Mouse (Mus musculus): Measurements from ENCODE around the gene Fam72a. TPM values are rescaled to one million over a fixed set of nuclear protein-coding genes. Genes with fewer than 3 reads are reported as not detected.
A peak's percentile ranks its signal among the peaks of the same experiment; 100 is the strongest.

The Fam72a gene
- polyA plus RNA-seq, 1 experiment from 2014 or later, result 4.8 TPM

- Histone ChIP-seq H3K27ac (ENCODE audit: low read depth, low read length) (no peak overlapping the region), H3K9ac (ENCODE audit: low read depth, low read length) (no peak overlapping the region), H3K4me3 (ENCODE audit: low read depth, low read length) (peak overlapping the region; percentile 80), H3K4me1 (replicated peaks; ENCODE audit: control insufficient read depth, insufficient read depth, low read length) (peaks cover 25% of the 10 kb centered on the region), H3K9me3 (ENCODE audit: control insufficient read depth, low read length) (no peaks in the 10 kb centered on the region), H3K4me2 (peak overlapping the region; percentile 99), H3K27me3 (replicated peaks; ENCODE audit: control insufficient read depth, insufficient read depth, low read length) (no peaks in the 10 kb centered on the region), H3K36me3 (ENCODE audit: control insufficient read depth, insufficient read depth, low read length) (peaks cover 4% of the 10 kb centered on the region; the same call in 1 of the 2 replicates)
- no peak for DNase-seq (ENCODE audit: low spot score)
- ATAC-seq (replicated peaks; ENCODE audit: low FRiP score), result no peak
- WGBS, result 64% methylated on average over 3 of the region's 3 CpGs
These were observed 3.9 kb upstream of the Fam72a start for GRCm38 (mm10) chr1:131523794-131524193.

GRCm38 (mm10) chr1:131525101-131525585, 2.6 kb upstream of the Fam72a start:
- peaks cover 36% of the 10 kb centered on the region for H3K4me1 ChIP-seq (replicated peaks; ENCODE audit: control insufficient read depth, insufficient read depth, low read length)
- ATAC-seq (replicated peaks; ENCODE audit: low FRiP score), result no peak
- H3K9ac ChIP-seq (ENCODE audit: low read depth, low read length), result peak overlapping the region; percentile 76
- H3K9me3 ChIP-seq (ENCODE audit: control insufficient read depth, low read length), result no peaks in the 10 kb centered on the region
- H3K27me3 ChIP-seq (replicated peaks; ENCODE audit: control insufficient read depth, insufficient read depth, low read length), result no peaks in the 10 kb centered on the region
- DNase-seq (ENCODE audit: low spot score), result peak; percentile 55
- H3K27ac ChIP-seq (ENCODE audit: low read depth, low read length), result no peak overlapping the region
- WGBS, result 1% methylated on average over 26 of the region's 26 CpGs
- peak overlapping the region; percentile 80 for H3K4me3 ChIP-seq (ENCODE audit: low read depth, low read length)
- H3K4me2 ChIP-seq, result peak overlapping the region; percentile 99
- peaks cover 4% of the 10 kb centered on the region; the same call in 1 of the 2 replicates for H3K36me3 ChIP-seq (ENCODE audit: control insufficient read depth, insufficient read depth, low read length)

- Histone ChIP-seq H3K9me3 (ENCODE audit: control insufficient read depth, low read length) (no peaks in the 10 kb centered on the region), H3K4me1 (replicated peaks; ENCODE audit: control insufficient read depth, insufficient read depth, low read length) (peaks cover 37% of the 10 kb centered on the region), H3K36me3 (ENCODE audit: control insufficient read depth, insufficient read depth, low read length) (peaks cover 4% of the 10 kb centered on the region; the same call in 1 of the 2 replicates), H3K27ac (ENCODE audit: low read depth, low read length) (peak overlapping the region; percentile 92), H3K27me3 (replicated peaks; ENCODE audit: control insufficient read depth, insufficient read depth, low read length) (no peaks in the 10 kb centered on the region), H3K9ac (ENCODE audit: low read depth, low read length) (peak overlapping the region; percentile 76), H3K4me2 (peak overlapping the region; percentile 99), H3K4me3 (ENCODE audit: low read depth, low read length) (peak overlapping the region; percentile 80)
- no peak for ATAC-seq (replicated peaks; ENCODE audit: low FRiP score)
- DNase-seq (ENCODE audit: low spot score), result peak; percentile 63
- WGBS, result under 1% methylated on average over 40 of the region's 41 CpGs
These were observed 2.0 kb upstream of the Fam72a start for GRCm38 (mm10) chr1:131525586-131526271.

- ATAC-seq (replicated peaks; ENCODE audit: low FRiP score) (peak; percentile 55), DNase-seq (ENCODE audit: low spot score) (peak; percentile 80)
- H3K4me3 ChIP-seq (ENCODE audit: low read depth, low read length), result peak overlapping the region; percentile 80
- peak overlapping the region; percentile 92 for H3K27ac ChIP-seq (ENCODE audit: low read depth, low read length)
- under 1% methylated on average over 80 of the region's 81 CpGs for WGBS
- H3K4me1 ChIP-seq (replicated peaks; ENCODE audit: control insufficient read depth, insufficient read depth, low read length), result peaks cover 37% of the 10 kb centered on the region
- no peaks in the 10 kb centered on the region for H3K9me3 ChIP-seq (ENCODE audit: control insufficient read depth, low read length)
- peak overlapping the region; percentile 99 for H3K4me2 ChIP-seq
- peaks cover 4% of the 10 kb centered on the region; the same call in 1 of the 2 replicates for H3K36me3 ChIP-seq (ENCODE audit: control insufficient read depth, insufficient read depth, low read length)
- H3K9ac ChIP-seq (ENCODE audit: low read depth, low read length), result peak overlapping the region; percentile 76
- H3K27me3 ChIP-seq (replicated peaks; ENCODE audit: control insufficient read depth, insufficient read depth, low read length), result no peaks in the 10 kb centered on the region
These were observed 1.1 kb upstream of the Fam72a start for GRCm38 (mm10) chr1:131526371-131527270.

GRCm38 (mm10) chr1:131528081-131528507, 391 bp downstream of the Fam72a start:
- Histone ChIP-seq H3K4me2 (peak overlapping the region; percentile 85), H3K27ac (ENCODE audit: low read depth, low read length) (peak overlapping the region; percentile 96), H3K9me3 (ENCODE audit: control insufficient read depth, low read length) (no peaks in the 10 kb centered on the region), H3K4me1 (replicated peaks; ENCODE audit: control insufficient read depth, insufficient read depth, low read length) (peaks cover 34% of the 10 kb centered on the region), H3K9ac (ENCODE audit: low read depth, low read length) (peak overlapping the region; percentile 77), H3K27me3 (replicated peaks; ENCODE audit: control insufficient read depth, insufficient read depth, low read length) (no peaks in the 10 kb centered on the region), H3K4me3 (ENCODE audit: low read depth, low read length) (peak overlapping the region; percentile 80), H3K36me3 (ENCODE audit: control insufficient read depth, insufficient read depth, low read length) (no peaks in the 10 kb centered on the region)
- ATAC-seq (replicated peaks; ENCODE audit: low FRiP score) (no peak; the same call in 1 of the 2 replicates), DNase-seq (ENCODE audit: low spot score) (no peak)
- under 1% methylated on average over 34 of the region's 34 CpGs for WGBS

DNA sequence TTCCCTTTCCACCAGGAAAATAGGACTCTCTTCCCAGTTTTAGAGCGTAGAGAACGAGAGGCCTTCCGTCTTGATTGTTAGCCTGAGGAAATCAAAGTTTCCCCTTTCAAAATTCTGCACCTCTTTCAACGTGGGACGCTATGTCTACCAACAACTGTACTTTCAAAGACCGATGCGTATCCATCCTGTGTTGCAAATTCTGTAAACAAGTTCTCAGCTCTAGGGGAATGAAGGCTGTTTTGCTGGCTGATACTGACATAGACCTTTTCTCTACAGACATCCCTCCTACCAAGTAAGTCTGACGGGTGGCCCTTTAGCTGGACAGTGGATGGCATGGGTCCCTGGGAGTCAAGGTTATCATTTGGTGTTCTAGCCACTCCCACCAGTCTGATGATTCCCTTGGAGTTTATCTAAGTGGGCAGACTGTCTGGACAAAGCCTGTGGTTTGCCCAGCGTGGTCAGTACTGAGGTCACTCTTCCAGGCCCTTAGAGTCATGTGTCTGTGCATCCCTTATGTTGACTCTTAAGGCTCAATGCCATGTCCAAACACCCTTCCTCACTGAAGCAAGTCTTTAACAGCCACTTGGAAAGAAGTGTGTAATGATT, 961 bp downstream of the Fam72a start:
- peaks cover 30% of the 10 kb centered on the region for H3K4me1 ChIP-seq (replicated peaks; ENCODE audit: control insufficient read depth, insufficient read depth, low read length)
- 2% methylated on average over 9 of the region's 9 CpGs for WGBS
- H3K27ac ChIP-seq (ENCODE audit: low read depth, low read length), result peak overlapping the region; percentile 96; the same call in 1 of the 2 replicates
- H3K9me3 ChIP-seq (ENCODE audit: control insufficient read depth, low read length), result no peaks in the 10 kb centered on the region
- H3K4me2 ChIP-seq, result peak overlapping the region; percentile 85
- DNase-seq (ENCODE audit: low spot score) (no peak), ATAC-seq (replicated peaks; ENCODE audit: low FRiP score) (no peak)
- H3K36me3 ChIP-seq (ENCODE audit: control insufficient read depth, insufficient read depth, low read length), result no peaks in the 10 kb centered on the region; the same call in 1 of the 2 replicates
- no peaks in the 10 kb centered on the region for H3K27me3 ChIP-seq (replicated peaks; ENCODE audit: control insufficient read depth, insufficient read depth, low read length)
- peak overlapping the region; percentile 80 for H3K4me3 ChIP-seq (ENCODE audit: low read depth, low read length)
- peak overlapping the region; percentile 77 for H3K9ac ChIP-seq (ENCODE audit: low read depth, low read length)

- Histone ChIP-seq H3K9me3 (ENCODE audit: control insufficient read depth, low read length) (no peaks in the 10 kb centered on the region), H3K4me3 (ENCODE audit: low read depth, low read length) (no peak overlapping the region), H3K27ac (ENCODE audit: low read depth, low read length) (no peak overlapping the region), H3K4me2 (no peak overlapping the region), H3K36me3 (ENCODE audit: control insufficient read depth, insufficient read depth, low read length) (no peaks in the 10 kb centered on the region), H3K9ac (ENCODE audit: low read depth, low read length) (no peak overlapping the region), H3K4me1 (replicated peaks; ENCODE audit: control insufficient read depth, insufficient read depth, low read length) (no peaks in the 10 kb centered on the region), H3K27me3 (replicated peaks; ENCODE audit: control insufficient read depth, insufficient read depth, low read length) (no peaks in the 10 kb centered on the region)
- ATAC-seq (replicated peaks; ENCODE audit: low FRiP score), result no peak
- WGBS, result 89% methylated on average over 4 of the region's 4 CpGs
- no peak for DNase-seq (ENCODE audit: low spot score)
These were observed 12.1 kb downstream of the Fam72a start for GRCm38 (mm10) chr1:131539771-131540170.

- no peaks in the 10 kb centered on the region for H3K4me1 ChIP-seq (replicated peaks; ENCODE audit: control insufficient read depth, insufficient read depth, low read length)
- H3K4me3 ChIP-seq (ENCODE audit: low read depth, low read length), result no peak overlapping the region
- H3K27me3 ChIP-seq (replicated peaks; ENCODE audit: control insufficient read depth, insufficient read depth, low read length), result no peaks in the 10 kb centered on the region
- DNase-seq (ENCODE audit: low spot score) (no peak), ATAC-seq (replicated peaks; ENCODE audit: low FRiP score) (no peak)
- no peak overlapping the region for H3K9ac ChIP-seq (ENCODE audit: low read depth, low read length)
- no peaks in the 10 kb centered on the region for H3K36me3 ChIP-seq (ENCODE audit: control insufficient read depth, insufficient read depth, low read length)
- 84% methylated on average over 5 of the region's 5 CpGs for WGBS
- H3K9me3 ChIP-seq (ENCODE audit: control insufficient read depth, low read length), result no peaks in the 10 kb centered on the region
- no peak overlapping the region for H3K27ac ChIP-seq (ENCODE audit: low read depth, low read length)
- no peak overlapping the region for H3K4me2 ChIP-seq
These were observed 13.1 kb downstream of the Fam72a start for GRCm38 (mm10) chr1:131540795-131541194.

All from liver, embryonic 11.5 days (tissue).